Mouse (Mus musculus): ENCODE results near the gene Aqp5.

Gene Aqp5

GRCm38 (mm10) chr15:99637405-99638123, 47.0 kb downstream of the Aqp5 start:
- DNase-seq (ENCODE audit: low read depth, low spot score), result no peak

- DNase-seq (ENCODE audit: low read depth, low spot score), result no peak
Measured at GRCm38 (mm10) chr15:99638124-99638485, 47.5 kb downstream of the Aqp5 start.

GRCm38 (mm10) chr15:99642622-99643021, 52.0 kb downstream of the Aqp5 start:
- no peak for DNase-seq (ENCODE audit: low read depth, low spot score)

GRCm38 (mm10) chr15:99643832-99644231, 53.2 kb downstream of the Aqp5 start:
- DNase-seq (ENCODE audit: low read depth, low spot score), result no peak

Measured in retina, postnatal 7 days (tissue).